Mouse (Mus musculus) liver, adult 2 months (tissue): ENCODE results near the gene Abhd16b. TPM values are rescaled to one million over a fixed set of nuclear protein-coding genes. Genes with fewer than 3 reads are reported as not detected.
A peak's percentile ranks its signal among the peaks of the same experiment; 100 is the strongest.

ENCODE experiments used
- DNase-seq: peaks from one replicate; pipeline ENCODE4 v3.0.0-alpha.2; 2011; ENCODE audit warnings: low read depth, low spot score; ENCODE audit errors: extremely low read depth
- H3K27ac ChIP-seq: fragments of 200-500 bp; replicated peaks from 2 replicates; pipeline ENCODE4 v1.5.1; 2012; ENCODE audit warnings: low read depth, mild to moderate bottlenecking, control low read depth, inconsistent platforms, low read length; ENCODE audit not compliant: insufficient read depth
- H3K27me3 ChIP-seq: fragments of 200-500 bp; 2 replicates; pipeline ENCODE4 v1.6.1; 2012; ENCODE audit warnings: mild to moderate bottlenecking, moderate library complexity, low read length, inconsistent platforms; ENCODE audit not compliant: control insufficient read depth, insufficient read depth
- H3K36me3 ChIP-seq: fragments of 200-500 bp; 2 replicates; pipeline ENCODE4 v1.6.1; 2012; ENCODE audit warnings: low read length, inconsistent platforms; ENCODE audit not compliant: control insufficient read depth, insufficient read depth
- H3K4me1 ChIP-seq: fragments of 200-500 bp; 2 replicates; pipeline ENCODE4 v1.6.1; 2011; ENCODE audit warnings: low read length; ENCODE audit not compliant: control insufficient read depth, insufficient read depth
- H3K4me3 ChIP-seq: fragments of 200-500 bp; 2 replicates; pipeline ENCODE4 v1.5.1; 2011; ENCODE audit warnings: low read depth, mild to moderate bottlenecking, control low read depth, low read length, moderate library complexity; ENCODE audit not compliant: insufficient read depth
- H3K79me2 ChIP-seq: fragments of 200-500 bp; 2 replicates; pipeline ENCODE4 v1.6.1; 2012; ENCODE audit warnings: inconsistent platforms, mild to moderate bottlenecking, low read length, moderate library complexity; ENCODE audit not compliant: control insufficient read depth, insufficient read depth
- H3K9ac ChIP-seq: fragments of 200-500 bp; 2 replicates; pipeline ENCODE4 v1.6.1; 2012; ENCODE audit warnings: low read depth, mild to moderate bottlenecking, control low read depth, inconsistent platforms, low read length
- CTCF ChIP-seq: fragments of 200-500 bp; IDR thresholded peaks from 2 replicates; pipeline ENCODE4 v1.5.1; 2011; ENCODE audit warnings: low read depth, low read length, control low read depth
- POLR2A ChIP-seq: fragments of 200-500 bp; IDR thresholded peaks from 2 replicates; pipeline ENCODE4 v1.6.1; 2011; ENCODE audit warnings: low read length, control low read depth; ENCODE audit not compliant: insufficient read depth; ENCODE audit errors: extremely low read depth
- WGBS: fragments of 180-500 bp; shearing (Covaris S2); methylation state at CpG from one replicate; pipeline ENCODE4 v1.1.7; 2018; 5-methylcytosine and 5-hydroxymethylcytosine counted together
- polyA plus RNA-seq: library from polyadenylated mRNA; depleted of rRNA; stranded (reverse); fragments of >200 nt; gene quantifications from 2 replicates; pipeline ENCODE4 v1.2.3, GENCODE M21; 2012; rRNA removed
- total RNA-seq: library from RNA; depleted of rRNA; stranded (reverse); fragments of >200 nt; gene quantifications from 2 replicates; pipeline ENCODE4 v1.2.3, GENCODE M21; 2014; rRNA removed

The Abhd16b gene
- total and polyA plus RNA-seq, 2 experiments, result not detected

- Histone ChIP-seq H3K27me3 (no peaks in the 10 kb centered on the region), H3K36me3 (peaks cover 3% of the 10 kb centered on the region), H3K4me3 (no peak overlapping the region), H3K27ac (0 out of 2 replicates have a peak overlapping the region, but pooled peaks have one; percentile 48), H3K9ac (no peak overlapping the region), H3K4me1 (peaks cover 5% of the 10 kb centered on the region; the same call in 1 of the 2 replicates), H3K79me2 (peaks cover 34% of the 10 kb centered on the region; the same call in 1 of the 2 replicates)
- DNase-seq, result no peak
- WGBS, result 81% methylated on average over 2 of the region's 2 CpGs
- TF ChIP-seq CTCF (no peak), POLR2A (no peak)
These were observed 44.5 kb downstream of the Abhd16b start for GRCm38 (mm10) chr2:181537444-181538047.

GRCm38 (mm10) chr2:181541761-181542380, 48.9 kb downstream of the Abhd16b start:
- Histone ChIP-seq H3K4me3 (no peak overlapping the region), H3K4me1 (0 out of 2 replicates have a peak, but pooled peaks cover 2% of the 10 kb centered on the region), H3K27ac (no peak overlapping the region), H3K9ac (no peak overlapping the region), H3K79me2 (peaks cover 20% of the 10 kb centered on the region; the same call in 1 of the 2 replicates), H3K36me3 (peaks cover 12% of the 10 kb centered on the region), H3K27me3 (no peaks in the 10 kb centered on the region)
- DNase-seq, result no peak
- WGBS, result 83% methylated on average over 6 of the region's 6 CpGs
- no peak for TF ChIP-seq CTCF
- no peak for TF ChIP-seq POLR2A

Other genes starting within 250 kb of the Abhd16b start
- gene Gmeb2, start 205.2 kb upstream of the Abhd16b start, total RNA-seq, result 7.4 and 8.8 TPM in 2 replicates
- gene Gmeb2, start 205.2 kb upstream of the Abhd16b start, polyA plus RNA-seq, result 10.7 and 16.1 TPM in 2 replicates
- 0.09 and 0.20 TPM in 2 replicates for gene Stmn3, start 178.7 kb upstream of the Abhd16b start, total RNA-seq
- 0.07 TPM in 1 of 2 replicates, not detected in the other for gene Stmn3, start 178.7 kb upstream of the Abhd16b start, polyA plus RNA-seq
- gene Rtel1, start 173.5 kb upstream of the Abhd16b start, total RNA-seq, result 13.5 and 13.9 TPM in 2 replicates
- gene Rtel1, start 173.5 kb upstream of the Abhd16b start, polyA plus RNA-seq, result 17.5 and 17.9 TPM in 2 replicates
- 17.9 and 18.9 TPM in 2 replicates for gene Zgpat, start 128.3 kb upstream of the Abhd16b start, total RNA-seq
- gene Zgpat, start 128.3 kb upstream of the Abhd16b start, polyA plus RNA-seq, result 18.2 and 22.5 TPM in 2 replicates
- gene Arfrp1, start 127.8 kb upstream of the Abhd16b start, total RNA-seq, result 10.1 and 14.2 TPM in 2 replicates
- gene Arfrp1, start 127.8 kb upstream of the Abhd16b start, polyA plus RNA-seq, result 11.9 and 15.0 TPM in 2 replicates
- 9.7 and 11.3 TPM in 2 replicates for gene Lime1, start 113.1 kb upstream of the Abhd16b start, total RNA-seq
- 22.2 and 36.9 TPM in 2 replicates for gene Lime1, start 113.1 kb upstream of the Abhd16b start, polyA plus RNA-seq
- gene Zbtb46, start 33.8 kb upstream of the Abhd16b start, total RNA-seq, result 5.2 and 5.3 TPM in 2 replicates
- gene Zbtb46, start 33.8 kb upstream of the Abhd16b start, polyA plus RNA-seq, result 2.4 and 2.8 TPM in 2 replicates
- 26.2 and 27.1 TPM in 2 replicates for gene Tpd52l2, start 3.9 kb downstream of the Abhd16b start, total RNA-seq
- 18.8 and 23.0 TPM in 2 replicates for gene Tpd52l2, start 3.9 kb downstream of the Abhd16b start, polyA plus RNA-seq
- gene Dnajc5, start 27.3 kb downstream of the Abhd16b start, total RNA-seq, result 20.2 and 23.8 TPM in 2 replicates
- 28.6 and 30.7 TPM in 2 replicates for gene Dnajc5, start 27.3 kb downstream of the Abhd16b start, polyA plus RNA-seq
- 28.1 and 30.9 TPM in 2 replicates for gene Uckl1, start 91.7 kb downstream of the Abhd16b start, total RNA-seq
- 49.1 and 90.1 TPM in 2 replicates for gene Uckl1, start 91.7 kb downstream of the Abhd16b start, polyA plus RNA-seq
- 24.3 and 27.3 TPM in 2 replicates for gene Prpf6, start 98.7 kb downstream of the Abhd16b start, total RNA-seq
- 11.1 and 13.4 TPM in 2 replicates for gene Prpf6, start 98.7 kb downstream of the Abhd16b start, polyA plus RNA-seq
- gene Zfp512b, start 99.6 kb downstream of the Abhd16b start, total RNA-seq, result 9.5 and 15.1 TPM in 2 replicates
- gene Zfp512b, start 99.6 kb downstream of the Abhd16b start, polyA plus RNA-seq, result 16.9 and 28.0 TPM in 2 replicates
- 0.54 and 0.55 TPM in 2 replicates for gene Samd10, start 106.0 kb downstream of the Abhd16b start, total RNA-seq
- 2.2 and 4.6 TPM in 2 replicates for gene Samd10, start 106.0 kb downstream of the Abhd16b start, polyA plus RNA-seq
- not detected in 2 replicates for gene Gm29797, start 163.8 kb downstream of the Abhd16b start, total RNA-seq
- not detected in 2 replicates for gene Gm29797, start 163.8 kb downstream of the Abhd16b start, polyA plus RNA-seq
- gene Sox18, start 178.4 kb downstream of the Abhd16b start, total RNA-seq, result 1.4 and 2.9 TPM in 2 replicates
- 8.0 and 9.8 TPM in 2 replicates for gene Sox18, start 178.4 kb downstream of the Abhd16b start, polyA plus RNA-seq
- 1.1 and 1.4 TPM in 2 replicates for gene Tcea2, start 187.1 kb downstream of the Abhd16b start, total RNA-seq
- 1.8 and 2.8 TPM in 2 replicates for gene Tcea2, start 187.1 kb downstream of the Abhd16b start, polyA plus RNA-seq
- 1.5 and 3.2 TPM in 2 replicates for gene Rgs19, start 200.8 kb downstream of the Abhd16b start, total RNA-seq
- gene Rgs19, start 200.8 kb downstream of the Abhd16b start, polyA plus RNA-seq, result 4.5 and 7.8 TPM in 2 replicates
- gene Lkaaear1, start 205.2 kb downstream of the Abhd16b start, total RNA-seq, result not detected in 2 replicates
- gene Lkaaear1, start 205.2 kb downstream of the Abhd16b start, polyA plus RNA-seq, result not detected in 2 replicates
- 0.13 TPM in 1 of 2 replicates, not detected in the other for gene Oprl1, start 221.8 kb downstream of the Abhd16b start, total RNA-seq
- 0.06 TPM in 1 of 2 replicates, not detected in the other for gene Oprl1, start 221.8 kb downstream of the Abhd16b start, polyA plus RNA-seq